Mouse (Mus musculus): Measurements from ENCODE around the gene Maz. TPM values are rescaled to one million over a fixed set of nuclear protein-coding genes. Genes with fewer than 3 reads are reported as not detected.

The Maz gene
- polyA plus RNA-seq, 1 experiment from 2014 or later, result 21.3 TPM

DNA sequence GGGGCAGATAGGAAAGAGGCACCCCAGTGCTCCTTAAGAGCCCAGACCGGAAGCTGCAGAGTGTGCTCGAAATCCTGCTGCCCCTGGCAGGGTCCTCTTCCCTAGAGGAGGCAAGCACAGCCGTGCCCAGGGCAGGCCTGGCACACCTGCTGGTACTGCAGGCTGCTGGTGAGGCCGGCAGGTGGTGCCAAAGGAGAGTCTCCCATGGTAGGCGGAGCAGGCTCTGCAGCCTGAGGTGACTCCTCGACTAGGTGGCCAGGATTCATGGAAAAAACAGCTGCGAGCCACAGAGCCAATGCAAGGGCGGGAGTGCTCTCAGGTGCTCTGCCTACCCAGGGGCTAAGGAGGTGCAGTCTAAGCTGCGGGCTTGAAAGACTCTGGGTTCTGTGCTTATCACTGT, 40.5 kb downstream of the Maz start:
- H3K9ac ChIP-seq (ENCODE audit: low read length), result no peak overlapping the region
- H3K27me3 ChIP-seq (ENCODE audit: control insufficient read depth, insufficient read depth, low read length), result no peaks in the 10 kb centered on the region
- peak; percentile 81 for DNase-seq (ENCODE audit: low spot score)
- WGBS, result 37% methylated on average over 9 of the region's 9 CpGs
- no peaks in the 10 kb centered on the region for H3K9me3 ChIP-seq (ENCODE audit: control insufficient read depth, low read length)
- H3K27ac ChIP-seq (replicated peaks), result no peak overlapping the region
- H3K4me3 ChIP-seq (ENCODE audit: low read depth, low read length), result no peak overlapping the region
- no peak overlapping the region for H3K4me2 ChIP-seq (replicated peaks; ENCODE audit: low read depth)
- H3K36me3 ChIP-seq (ENCODE audit: control insufficient read depth, insufficient read depth, low read length), result peaks cover 1% of the 10 kb centered on the region; the same call in 1 of the 2 replicates
- peak; percentile 84 for ATAC-seq (ENCODE audit: low FRiP score, low TSS enrichment)
- no peaks in the 10 kb centered on the region for H3K4me1 ChIP-seq (replicated peaks; ENCODE audit: control insufficient read depth, insufficient read depth)
- no peak for TF ChIP-seq EP300 (optimal IDR thresholded peaks at IDR 0.05)
- peak; percentile 80 for TF ChIP-seq CTCF (IDR thresholded peaks at IDR 0.05; ENCODE audit: low read depth)

DNA sequence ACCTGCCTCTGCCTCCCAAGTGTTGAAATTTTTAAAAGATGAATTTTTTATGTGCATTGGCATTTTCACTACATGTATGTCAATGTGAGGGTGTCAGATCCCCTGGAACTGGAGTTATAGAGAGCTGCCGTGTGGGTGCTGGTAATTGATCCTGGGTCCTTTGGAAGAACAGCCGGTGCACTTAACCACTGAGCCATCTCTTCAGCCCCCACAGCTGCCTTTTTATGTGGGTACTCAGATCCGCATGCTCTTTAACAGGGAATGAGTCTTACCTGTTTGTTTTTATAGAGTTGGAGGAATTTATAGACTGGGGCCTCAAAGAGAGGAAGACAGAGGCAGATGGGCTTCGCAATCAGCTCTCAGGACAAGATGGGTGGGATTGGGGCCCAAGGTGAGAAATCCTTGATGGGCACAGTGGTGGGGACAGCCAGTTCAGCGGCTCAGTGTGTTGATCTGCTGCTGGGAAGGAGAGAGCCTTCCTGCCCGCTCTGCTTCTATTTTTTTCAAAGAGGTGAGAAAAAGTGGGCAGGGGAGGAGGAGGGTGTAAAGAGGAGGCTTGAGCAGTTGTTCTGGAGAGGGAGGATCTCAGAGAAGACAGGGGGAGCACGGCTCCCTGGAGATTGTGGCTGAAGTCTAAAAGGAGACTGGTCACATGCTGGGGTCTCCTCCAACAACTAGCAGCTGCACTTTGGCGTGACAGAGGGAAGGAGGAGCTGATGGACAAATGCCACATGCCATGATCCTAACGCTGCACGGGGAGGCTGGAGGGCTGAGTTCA, 42.0 kb downstream of the Maz start:
- H3K36me3 ChIP-seq (ENCODE audit: control insufficient read depth, insufficient read depth, low read length), result 0 out of 2 replicates have a peak, but pooled peaks cover 6% of the 10 kb centered on the region
- no peak overlapping the region for H3K9ac ChIP-seq (ENCODE audit: low read length)
- no peaks in the 10 kb centered on the region for H3K9me3 ChIP-seq (ENCODE audit: control insufficient read depth, low read length)
- TF ChIP-seq EP300 (optimal IDR thresholded peaks at IDR 0.05) (no peak), CTCF (IDR thresholded peaks at IDR 0.05; ENCODE audit: low read depth) (no peak)
- WGBS, result 47% methylated on average over 10 of the region's 10 CpGs
- no peaks in the 10 kb centered on the region for H3K4me1 ChIP-seq (replicated peaks; ENCODE audit: control insufficient read depth, insufficient read depth)
- no peak overlapping the region for H3K4me3 ChIP-seq (ENCODE audit: low read depth, low read length)
- no peak overlapping the region for H3K27ac ChIP-seq (replicated peaks)
- DNase-seq (ENCODE audit: low spot score) (no peak), ATAC-seq (ENCODE audit: low FRiP score, low TSS enrichment) (no peak)
- no peak overlapping the region for H3K4me2 ChIP-seq (replicated peaks; ENCODE audit: low read depth)
- no peaks in the 10 kb centered on the region for H3K27me3 ChIP-seq (ENCODE audit: control insufficient read depth, insufficient read depth, low read length)

DNA sequence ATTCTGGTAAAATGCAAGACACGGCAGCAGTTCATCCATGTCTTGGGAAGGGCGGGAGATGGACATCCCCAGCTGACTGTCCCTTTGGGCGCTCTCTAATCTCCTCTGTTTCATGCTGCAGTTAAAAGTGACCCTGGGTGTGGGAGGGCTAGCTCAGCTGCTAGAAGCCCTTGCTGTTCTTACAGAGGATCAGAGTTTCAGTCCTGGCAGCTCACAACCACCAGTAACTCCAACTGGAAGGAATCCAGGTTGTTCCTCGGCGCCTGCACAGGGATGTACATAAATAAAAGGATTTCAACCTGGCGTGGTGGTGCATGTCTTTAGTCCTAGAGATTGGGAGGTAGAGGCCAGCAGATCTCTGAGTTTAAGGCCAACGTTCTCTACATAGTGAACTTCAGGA, 43.7 kb downstream of the Maz start:
- H3K4me2 ChIP-seq (replicated peaks; ENCODE audit: low read depth), result no peak overlapping the region
- no peak overlapping the region for H3K4me3 ChIP-seq (ENCODE audit: low read depth, low read length)
- H3K36me3 ChIP-seq (ENCODE audit: control insufficient read depth, insufficient read depth, low read length), result peaks cover 12% of the 10 kb centered on the region; the same call in 1 of the 2 replicates
- ATAC-seq (ENCODE audit: low FRiP score, low TSS enrichment) (no peak), DNase-seq (ENCODE audit: low spot score) (no peak)
- TF ChIP-seq CTCF (IDR thresholded peaks at IDR 0.05; ENCODE audit: low read depth) (no peak), EP300 (optimal IDR thresholded peaks at IDR 0.05) (no peak)
- H3K27me3 ChIP-seq (ENCODE audit: control insufficient read depth, insufficient read depth, low read length), result no peaks in the 10 kb centered on the region
- no peak overlapping the region for H3K9ac ChIP-seq (ENCODE audit: low read length)
- no peaks in the 10 kb centered on the region for H3K4me1 ChIP-seq (replicated peaks; ENCODE audit: control insufficient read depth, insufficient read depth)
- H3K27ac ChIP-seq (replicated peaks), result no peak overlapping the region
- WGBS, result 58% methylated on average over 7 of the region's 7 CpGs
- H3K9me3 ChIP-seq (ENCODE audit: control insufficient read depth, low read length), result no peaks in the 10 kb centered on the region

DNA sequence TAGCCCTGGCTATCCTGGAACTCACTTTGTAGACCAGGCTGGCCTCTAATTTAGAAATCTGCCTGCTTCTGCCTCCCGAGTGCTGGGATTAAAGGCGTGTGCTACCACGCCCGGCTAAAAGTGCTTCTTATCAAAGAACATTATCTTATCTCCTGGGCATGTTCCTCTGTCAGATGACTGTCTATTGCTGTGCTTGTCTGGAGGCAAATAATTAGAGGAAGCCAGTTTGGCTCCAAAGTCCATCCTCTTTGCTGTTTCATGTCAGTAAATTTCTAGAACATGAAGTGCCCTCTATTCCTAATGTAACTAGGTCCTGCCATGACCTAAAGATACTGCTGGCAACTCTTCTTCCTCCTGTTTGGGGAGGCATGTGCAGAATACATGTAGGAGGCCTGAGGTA, 44.8 kb downstream of the Maz start:
- H3K4me1 ChIP-seq (replicated peaks; ENCODE audit: control insufficient read depth, insufficient read depth), result no peaks in the 10 kb centered on the region
- no peak overlapping the region for H3K4me2 ChIP-seq (replicated peaks; ENCODE audit: low read depth)
- no peak overlapping the region for H3K9ac ChIP-seq (ENCODE audit: low read length)
- no peak overlapping the region for H3K4me3 ChIP-seq (ENCODE audit: low read depth, low read length)
- TF ChIP-seq EP300 (optimal IDR thresholded peaks at IDR 0.05), result no peak
- no peak for TF ChIP-seq CTCF (IDR thresholded peaks at IDR 0.05; ENCODE audit: low read depth)
- DNase-seq (ENCODE audit: low spot score), result no peak
- peaks cover 14% of the 10 kb centered on the region; the same call in 1 of the 2 replicates for H3K36me3 ChIP-seq (ENCODE audit: control insufficient read depth, insufficient read depth, low read length)
- no peak overlapping the region for H3K27ac ChIP-seq (replicated peaks)
- no peak for ATAC-seq (ENCODE audit: low FRiP score, low TSS enrichment)
- H3K27me3 ChIP-seq (ENCODE audit: control insufficient read depth, insufficient read depth, low read length), result no peaks in the 10 kb centered on the region
- no peaks in the 10 kb centered on the region for H3K9me3 ChIP-seq (ENCODE audit: control insufficient read depth, low read length)
- WGBS, result 72% methylated on average over 4 of the region's 4 CpGs

DNA sequence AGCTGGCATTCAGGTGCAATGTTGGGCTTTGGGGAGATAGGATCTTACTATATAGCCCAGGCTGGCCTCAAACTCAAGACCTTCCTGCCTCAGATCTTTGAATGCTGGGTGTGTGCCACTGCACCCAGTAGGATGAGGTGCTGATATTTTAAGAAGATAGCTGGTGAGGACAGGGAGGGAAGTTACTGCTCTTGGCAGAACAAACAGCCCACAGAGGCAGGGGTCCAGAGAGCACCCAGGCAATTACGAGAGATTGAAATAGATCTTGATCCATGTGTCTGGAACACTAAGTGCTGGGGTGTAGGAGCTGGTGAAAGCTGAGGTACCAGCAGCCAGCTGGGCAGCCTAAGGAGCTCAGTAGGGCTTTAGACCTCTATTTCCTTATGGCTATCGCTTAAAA, 45.2 kb downstream of the Maz start:
- no peak overlapping the region for H3K9ac ChIP-seq (ENCODE audit: low read length)
- DNase-seq (ENCODE audit: low spot score) (no peak), ATAC-seq (ENCODE audit: low FRiP score, low TSS enrichment) (no peak)
- H3K4me1 ChIP-seq (replicated peaks; ENCODE audit: control insufficient read depth, insufficient read depth), result no peaks in the 10 kb centered on the region
- WGBS, result 89% methylated on average over 2 of the region's 2 CpGs
- H3K27me3 ChIP-seq (ENCODE audit: control insufficient read depth, insufficient read depth, low read length), result no peaks in the 10 kb centered on the region
- peaks cover 14% of the 10 kb centered on the region; the same call in 1 of the 2 replicates for H3K36me3 ChIP-seq (ENCODE audit: control insufficient read depth, insufficient read depth, low read length)
- H3K9me3 ChIP-seq (ENCODE audit: control insufficient read depth, low read length), result no peaks in the 10 kb centered on the region
- H3K4me2 ChIP-seq (replicated peaks; ENCODE audit: low read depth), result no peak overlapping the region
- no peak overlapping the region for H3K4me3 ChIP-seq (ENCODE audit: low read depth, low read length)
- H3K27ac ChIP-seq (replicated peaks), result no peak overlapping the region
- TF ChIP-seq CTCF (IDR thresholded peaks at IDR 0.05; ENCODE audit: low read depth) (no peak), EP300 (optimal IDR thresholded peaks at IDR 0.05) (no peak)

DNA sequence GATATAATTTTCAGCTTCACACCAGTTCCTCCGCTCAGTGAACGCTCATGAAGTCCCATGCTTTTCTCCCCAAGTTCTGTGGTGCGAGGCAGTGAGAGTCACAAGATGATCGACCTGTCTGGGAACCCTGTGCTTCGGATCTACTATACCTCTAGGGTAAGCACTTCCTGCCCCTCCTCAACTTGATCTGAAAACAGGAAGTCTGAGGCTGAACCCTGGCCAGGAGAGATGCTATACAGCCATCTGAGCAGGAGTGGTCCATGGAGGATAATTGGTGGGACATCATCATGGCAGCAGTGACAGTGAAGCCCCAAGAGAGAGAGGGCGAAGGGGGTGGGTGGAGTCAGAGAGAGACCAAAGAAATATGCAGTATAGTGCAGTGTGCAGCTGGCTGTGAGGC, 48.0 kb downstream of the Maz start:
- TF ChIP-seq CTCF (IDR thresholded peaks at IDR 0.05; ENCODE audit: low read depth), result no peak
- no peak for TF ChIP-seq EP300 (optimal IDR thresholded peaks at IDR 0.05)
- DNase-seq (ENCODE audit: low spot score), result no peak
- no peak for ATAC-seq (ENCODE audit: low FRiP score, low TSS enrichment)
- Histone ChIP-seq H3K4me3 (ENCODE audit: low read depth, low read length) (no peak overlapping the region), H3K4me2 (replicated peaks; ENCODE audit: low read depth) (no peak overlapping the region), H3K36me3 (ENCODE audit: control insufficient read depth, insufficient read depth, low read length) (peaks cover 14% of the 10 kb centered on the region; the same call in 1 of the 2 replicates), H3K9me3 (ENCODE audit: control insufficient read depth, low read length) (no peaks in the 10 kb centered on the region), H3K27ac (replicated peaks) (no peak overlapping the region), H3K9ac (ENCODE audit: low read length) (no peak overlapping the region), H3K27me3 (ENCODE audit: control insufficient read depth, insufficient read depth, low read length) (no peaks in the 10 kb centered on the region), H3K4me1 (replicated peaks; ENCODE audit: control insufficient read depth, insufficient read depth) (0 out of 2 replicates have a peak, but pooled peaks cover 4% of the 10 kb centered on the region)
- 84% methylated on average over 6 of the region's 6 CpGs for WGBS

Data from stomach, postnatal 0 days (tissue).